Mouse (Mus musculus): ENCODE data around the gene Lamc1. TPM values are rescaled to one million over a fixed set of nuclear protein-coding genes. Genes with fewer than 3 reads are reported as not detected.
A peak's percentile ranks its signal among the peaks of the same experiment; 100 is the strongest.

Lamc1 gene
- polyA plus RNA-seq, 1 experiment: 21.3 TPM

DNA sequence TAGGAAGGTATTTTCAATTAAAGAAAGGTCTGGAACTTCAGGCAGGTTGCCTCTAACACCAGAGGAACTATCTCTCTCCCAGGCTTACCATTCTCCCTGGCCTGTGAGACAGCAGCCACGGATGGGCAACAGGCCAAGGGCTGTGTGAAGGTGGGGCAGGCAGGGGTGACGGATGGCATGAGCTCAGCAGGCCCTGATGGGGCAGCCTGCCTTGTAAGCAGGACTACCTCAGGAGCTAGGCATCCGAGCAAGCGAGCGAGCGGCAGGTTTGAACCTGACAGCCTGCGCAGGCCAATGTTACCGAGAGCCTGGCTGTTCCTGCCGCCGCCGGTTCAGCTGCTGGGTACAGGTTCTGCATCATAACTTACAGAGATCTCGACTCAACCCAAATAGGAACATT, 157.8 kb downstream of the Lamc1 start:
- Histone ChIP-seq H3K4me1 (ENCODE audit: control insufficient read depth, insufficient read depth, low read length) (no peaks in the 10 kb centered on the region; the same call in 1 of the 2 replicates), H3K27ac (ENCODE audit: insufficient read depth, low read length) (no peak overlapping the region), H3K4me3 (replicated peaks; ENCODE audit: insufficient read depth, low read depth, low read length) (no peak overlapping the region), H3K27me3 (ENCODE audit: control insufficient read depth, insufficient read depth, low read length) (no peaks in the 10 kb centered on the region)
- TF ChIP-seq CTCF (IDR thresholded peaks at IDR 0.05; ENCODE audit: borderline replicate concordance, insufficient read depth, low read depth, low read length) (no peak), POLR2A (IDR thresholded peaks at IDR 0.05; ENCODE audit: borderline replicate concordance, insufficient read depth, low read length) (no peak)
- DNase-seq: peak; percentile 76 to 84
- 23% methylated on average over 12 of the region's 12 CpGs for WGBS

GRCm38 (mm10) chr1:153173276-153173675, 159.3 kb downstream of the Lamc1 start:
- Histone ChIP-seq H3K27ac (ENCODE audit: insufficient read depth, low read length) (no peak overlapping the region), H3K27me3 (ENCODE audit: control insufficient read depth, insufficient read depth, low read length) (no peaks in the 10 kb centered on the region), H3K4me3 (replicated peaks; ENCODE audit: insufficient read depth, low read depth, low read length) (no peak overlapping the region), H3K4me1 (ENCODE audit: control insufficient read depth, insufficient read depth, low read length) (no peaks in the 10 kb centered on the region; the same call in 1 of the 2 replicates)
- DNase-seq: no peak
- WGBS: 71% methylated on average over 3 of the region's 3 CpGs
- TF ChIP-seq CTCF (IDR thresholded peaks at IDR 0.05; ENCODE audit: borderline replicate concordance, insufficient read depth, low read depth, low read length) (no peak), POLR2A (IDR thresholded peaks at IDR 0.05; ENCODE audit: borderline replicate concordance, insufficient read depth, low read length) (no peak)

DNA sequence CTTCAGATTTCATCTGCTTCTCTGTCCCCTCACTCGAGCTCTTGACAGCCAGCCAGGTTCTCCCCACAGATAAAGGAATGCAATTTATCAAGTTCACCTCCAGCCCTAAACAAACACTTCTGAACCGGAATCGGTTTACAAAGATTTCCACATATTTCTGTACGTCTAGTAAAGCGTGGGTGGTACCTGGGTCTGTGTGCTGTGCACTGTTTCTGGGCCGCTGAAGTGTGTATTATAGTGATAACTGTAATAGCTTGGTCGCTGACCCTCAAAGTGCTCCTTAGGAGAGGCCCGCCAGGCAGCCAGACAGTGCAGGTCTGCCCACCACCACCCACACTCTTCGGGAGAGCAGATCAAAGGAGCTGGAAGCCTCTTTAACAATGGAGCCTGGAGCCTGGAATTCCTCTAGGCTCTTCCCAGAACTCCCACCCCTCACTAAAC, 160.3 kb downstream of the Lamc1 start:
- WGBS: 64% methylated on average over 9 of the region's 9 CpGs
- TF ChIP-seq CTCF (IDR thresholded peaks at IDR 0.05; ENCODE audit: borderline replicate concordance, insufficient read depth, low read depth, low read length): no peak

GRCm38 (mm10) chr1:153171011-153171410, 161.6 kb downstream of the Lamc1 start:
- 77% methylated on average over 10 of the region's 10 CpGs for WGBS
- no peak overlapping the region for H3K27ac ChIP-seq (ENCODE audit: insufficient read depth, low read length)
- no peaks in the 10 kb centered on the region; the same call in 1 of the 2 replicates for H3K4me1 ChIP-seq (ENCODE audit: control insufficient read depth, insufficient read depth, low read length)
- no peak for TF ChIP-seq CTCF (IDR thresholded peaks at IDR 0.05; ENCODE audit: borderline replicate concordance, insufficient read depth, low read depth, low read length)
- TF ChIP-seq POLR2A (IDR thresholded peaks at IDR 0.05; ENCODE audit: borderline replicate concordance, insufficient read depth, low read length): no peak
- no peak overlapping the region for H3K4me3 ChIP-seq (replicated peaks; ENCODE audit: insufficient read depth, low read depth, low read length)
- no peaks in the 10 kb centered on the region for H3K27me3 ChIP-seq (ENCODE audit: control insufficient read depth, insufficient read depth, low read length)
- DNase-seq: no peak

More for the DNA sequence above, 160.3 kb downstream of the Lamc1 start:
- Histone ChIP-seq H3K27me3 (ENCODE audit: control insufficient read depth, insufficient read depth, low read length) (no peaks in the 10 kb centered on the region), H3K27ac (ENCODE audit: insufficient read depth, low read length) (no peak overlapping the region), H3K4me1 (ENCODE audit: control insufficient read depth, insufficient read depth, low read length) (no peaks in the 10 kb centered on the region; the same call in 1 of the 2 replicates), H3K4me3 (replicated peaks; ENCODE audit: insufficient read depth, low read depth, low read length) (no peak overlapping the region)
- DNase-seq: no peak

Other genes with a start within 250 kb of the Lamc1 start
- gene Lamc2, start 146.3 kb downstream of the Lamc1 start, polyA plus RNA-seq (2012; rRNA removed): 1.2 and 1.3 TPM in 2 replicates
- gene Shcbp1l, start 92.4 kb upstream of the Lamc1 start, polyA plus RNA-seq (2012; rRNA removed): 5.8 and 7.0 TPM in 2 replicates
- gene Dhx9, start 154.9 kb upstream of the Lamc1 start, polyA plus RNA-seq (2012; rRNA removed): 57.5 and 63.0 TPM in 2 replicates
- 2.9 and 3.8 TPM in 2 replicates for gene Npl, start 217.3 kb upstream of the Lamc1 start, polyA plus RNA-seq (2012; rRNA removed)